Mouse (Mus musculus): ENCODE results near the gene Wdr60. TPM values are rescaled to one million over a fixed set of nuclear protein-coding genes. Genes with fewer than 3 reads are reported as not detected.
A peak's percentile ranks its signal among the peaks of the same experiment; 100 is the strongest.

The Wdr60 gene
- total RNA-seq, 2 experiments from 2014 or later, result 14.8 to 16.7 TPM

GRCm38 (mm10) chr12:116193952-116194351, 68.9 kb downstream of the Wdr60 start:
- no peak for DNase-seq (ENCODE audit: low spot score)

GRCm38 (mm10) chr12:116183212-116183935, 79.4 kb downstream of the Wdr60 start:
- no peak for DNase-seq (ENCODE audit: low spot score)

- DNase-seq (ENCODE audit: low spot score), result no peak
Observed at GRCm38 (mm10) chr12:116182376-116182775, 80.4 kb downstream of the Wdr60 start.

GRCm38 (mm10) chr12:116181436-116182050, 81.3 kb downstream of the Wdr60 start:
- no peak for DNase-seq (ENCODE audit: low spot score)

- no peak for DNase-seq (ENCODE audit: low spot score)
Observed at GRCm38 (mm10) chr12:116176930-116177329, 85.9 kb downstream of the Wdr60 start.

- DNase-seq (ENCODE audit: low spot score), result peak; percentile 72
Observed at GRCm38 (mm10) chr12:116169666-116170065, 93.2 kb downstream of the Wdr60 start.

- no peak for DNase-seq (ENCODE audit: low spot score)
Observed at GRCm38 (mm10) chr12:116165368-116165767, 97.5 kb downstream of the Wdr60 start.

GRCm38 (mm10) chr12:116159695-116160094, 103.1 kb downstream of the Wdr60 start:
- DNase-seq (ENCODE audit: low spot score), result no peak

- no peak for DNase-seq (ENCODE audit: low spot score)
Observed at GRCm38 (mm10) chr12:116159223-116159622, 103.6 kb downstream of the Wdr60 start.

GRCm38 (mm10) chr12:116156792-116157532, 105.9 kb downstream of the Wdr60 start:
- DNase-seq (ENCODE audit: low spot score), result no peak

Small RNAs within 50 kb of the gene (microRNA-seq; reads per million reads assigned to microRNA genes)
- not detected for gene Gm23190

Other genes starting within 250 kb of the Wdr60 start
- gene Zfp386, start 215.3 kb downstream of the Wdr60 start, total RNA-seq (2021), result 10 to 100 TPM; 22.5 to 27.7 TPM
- gene Vipr2, start 185.3 kb downstream of the Wdr60 start, total RNA-seq (2021), result 1 to 10 TPM in 1 of 2 experiments, under 1 TPM in 1; 0.87 to 1.5 TPM
- not detected for gene Gm11027, start 12.4 kb upstream of the Wdr60 start, total RNA-seq (2021)
- gene Esyt2, start 18.2 kb upstream of the Wdr60 start, total RNA-seq (2021), result 10 to 100 TPM; 26.0 to 30.2 TPM
- gene Ncapg2, start 142.4 kb upstream of the Wdr60 start, total RNA-seq (2021), result 1 to 10 TPM in 1 of 2 experiments, under 1 TPM in 1; 0.73 to 1.5 TPM
- not detected for gene Ptprn2, start 222.7 kb upstream of the Wdr60 start, total RNA-seq (2021)

Measured in gastrocnemius, adult 18-20 months (tissue).